Mouse (Mus musculus): ENCODE measurements around the gene Tmf1.

The Tmf1 gene

GRCm38 (mm10) chr6:97178491-97179366 lies at the start of gene Tmf1:
Gene Tmf1, minus strand, starts transcription at chr6:97179122.
- DNase-seq (ENCODE audit: low read depth): peak; percentile 98

GRCm38 (mm10) chr6:97227067-97227847 lies 48.3 kb upstream of the Tmf1 start:
- DNase-seq (ENCODE audit: low read depth): no peak

- DNase-seq (ENCODE audit: low read depth): no peak
Measured at GRCm38 (mm10) chr6:97226083-97226491, 47.2 kb upstream of the Tmf1 start.

GRCm38 (mm10) chr6:97224505-97224904 lies 45.6 kb upstream of the Tmf1 start:
- DNase-seq (ENCODE audit: low read depth): no peak

- DNase-seq (ENCODE audit: low read depth): no peak
Measured at GRCm38 (mm10) chr6:97223566-97223965, 44.6 kb upstream of the Tmf1 start.

GRCm38 (mm10) chr6:97222931-97223467 lies 44.1 kb upstream of the Tmf1 start:
- DNase-seq (ENCODE audit: low read depth): no peak

GRCm38 (mm10) chr6:97222321-97222720 lies 43.4 kb upstream of the Tmf1 start:
- DNase-seq (ENCODE audit: low read depth): no peak

- DNase-seq (ENCODE audit: low read depth): peak; percentile 59
Measured at GRCm38 (mm10) chr6:97221205-97222025, 42.5 kb upstream of the Tmf1 start.

GRCm38 (mm10) chr6:97220672-97221071 lies 41.8 kb upstream of the Tmf1 start:
- no peak for DNase-seq (ENCODE audit: low read depth)

GRCm38 (mm10) chr6:97216154-97216821 lies 37.4 kb upstream of the Tmf1 start:
- no peak for DNase-seq (ENCODE audit: low read depth)

GRCm38 (mm10) chr6:97211981-97212380 lies 33.1 kb upstream of the Tmf1 start:
- peak; percentile 58 for DNase-seq (ENCODE audit: low read depth)

- peak; percentile 80 for DNase-seq (ENCODE audit: low read depth)
Measured at GRCm38 (mm10) chr6:97210962-97211601, 32.2 kb upstream of the Tmf1 start.

- DNase-seq (ENCODE audit: low read depth): peak; percentile 96
Measured at GRCm38 (mm10) chr6:97210191-97210961, 31.5 kb upstream of the Tmf1 start, which contains the start of gene Arl6ip5. Gene Arl6ip5, plus strand, starts transcription at chr6:97210689.

- DNase-seq (ENCODE audit: low read depth): no peak
Measured at GRCm38 (mm10) chr6:97209751-97210150, 30.8 kb upstream of the Tmf1 start.

GRCm38 (mm10) chr6:97209201-97209600 lies 30.3 kb upstream of the Tmf1 start:
- DNase-seq (ENCODE audit: low read depth): no peak

GRCm38 (mm10) chr6:97208406-97208805 lies 29.5 kb upstream of the Tmf1 start:
- peak; percentile 65 for DNase-seq (ENCODE audit: low read depth)

GRCm38 (mm10) chr6:97207085-97207484 lies 28.2 kb upstream of the Tmf1 start:
- DNase-seq (ENCODE audit: low read depth): no peak

GRCm38 (mm10) chr6:97205439-97205885 lies 26.5 kb upstream of the Tmf1 start, which contains the start of gene Uba3:
Gene Uba3, minus strand, starts transcription at chr6:97205647.
- DNase-seq (ENCODE audit: low read depth): peak; percentile 100

GRCm38 (mm10) chr6:97204952-97205351 lies 26.0 kb upstream of the Tmf1 start:
- peak; percentile 49 for DNase-seq (ENCODE audit: low read depth)

All from induced T-regulatory cell, adult 2 months (primary cell).